Mouse (Mus musculus): ENCODE data around the gene Creld1.

The Creld1 gene

DNA sequence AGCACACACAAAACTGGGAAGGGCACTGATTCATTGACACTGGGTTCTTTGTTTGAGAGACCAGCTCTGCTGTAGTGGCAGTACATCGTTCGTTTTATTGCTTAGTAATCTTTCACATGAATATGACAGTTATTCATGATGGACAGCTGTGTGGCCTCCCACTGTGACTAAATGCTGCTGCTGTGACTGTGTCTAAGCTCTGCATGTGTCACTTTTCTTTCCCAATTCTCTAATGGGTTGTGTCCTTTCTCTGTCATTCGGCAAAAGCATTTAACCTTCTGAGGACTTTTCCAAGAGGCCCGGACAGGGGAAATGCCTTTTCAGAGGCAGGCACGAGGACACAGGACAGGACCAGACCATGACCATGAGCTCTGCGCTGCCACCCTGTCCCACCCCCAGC lies 30.8 kb downstream of the Creld1 start:
- no peak for DNase-seq

GRCm38 (mm10) chr6:113514600-113514999 lies 31.5 kb downstream of the Creld1 start:
- no peak for DNase-seq

- no peak for DNase-seq
These were observed 34.5 kb downstream of the Creld1 start for GRCm38 (mm10) chr6:113517434-113518080.

DNA sequence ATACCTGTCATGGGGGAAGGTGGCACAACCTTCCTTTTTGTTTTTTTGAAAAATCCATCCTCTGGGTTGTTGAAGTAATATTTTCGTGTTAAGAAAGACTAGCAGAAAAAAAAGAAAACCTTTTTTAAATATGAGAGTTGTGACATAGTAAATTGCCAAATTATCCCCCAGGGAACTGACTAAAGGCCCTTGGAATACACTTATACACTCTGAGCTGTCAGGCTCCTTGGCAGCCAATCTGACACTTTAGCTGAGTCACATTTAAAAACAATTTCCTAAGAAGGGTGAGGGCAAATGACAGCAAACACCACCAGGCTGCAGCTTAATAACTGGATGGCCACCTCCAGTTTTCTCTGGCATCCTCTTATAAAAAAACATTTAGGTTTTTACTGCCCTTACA lies 39.2 kb downstream of the Creld1 start:
- DNase-seq = no peak

DNA sequence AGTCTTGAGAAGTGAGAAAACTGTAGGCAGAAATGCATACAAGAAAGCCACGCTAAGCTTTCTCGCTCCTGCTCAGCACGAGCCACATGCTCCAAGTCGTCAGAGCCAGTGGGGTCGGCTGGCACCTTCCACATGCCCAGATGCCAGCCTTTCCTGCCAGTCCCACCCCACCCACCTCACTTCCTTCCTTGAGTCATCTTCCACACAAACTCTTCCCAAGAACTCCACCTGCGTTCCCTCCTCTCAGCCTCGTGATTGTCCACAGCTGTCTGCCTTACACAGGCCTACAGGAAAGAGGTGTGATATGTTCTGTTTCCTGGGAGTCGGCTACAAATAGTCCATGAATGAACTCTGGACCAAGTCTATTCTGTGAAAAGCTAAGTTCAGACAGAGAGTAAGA lies 40.3 kb downstream of the Creld1 start:
- DNase-seq = no peak

DNA sequence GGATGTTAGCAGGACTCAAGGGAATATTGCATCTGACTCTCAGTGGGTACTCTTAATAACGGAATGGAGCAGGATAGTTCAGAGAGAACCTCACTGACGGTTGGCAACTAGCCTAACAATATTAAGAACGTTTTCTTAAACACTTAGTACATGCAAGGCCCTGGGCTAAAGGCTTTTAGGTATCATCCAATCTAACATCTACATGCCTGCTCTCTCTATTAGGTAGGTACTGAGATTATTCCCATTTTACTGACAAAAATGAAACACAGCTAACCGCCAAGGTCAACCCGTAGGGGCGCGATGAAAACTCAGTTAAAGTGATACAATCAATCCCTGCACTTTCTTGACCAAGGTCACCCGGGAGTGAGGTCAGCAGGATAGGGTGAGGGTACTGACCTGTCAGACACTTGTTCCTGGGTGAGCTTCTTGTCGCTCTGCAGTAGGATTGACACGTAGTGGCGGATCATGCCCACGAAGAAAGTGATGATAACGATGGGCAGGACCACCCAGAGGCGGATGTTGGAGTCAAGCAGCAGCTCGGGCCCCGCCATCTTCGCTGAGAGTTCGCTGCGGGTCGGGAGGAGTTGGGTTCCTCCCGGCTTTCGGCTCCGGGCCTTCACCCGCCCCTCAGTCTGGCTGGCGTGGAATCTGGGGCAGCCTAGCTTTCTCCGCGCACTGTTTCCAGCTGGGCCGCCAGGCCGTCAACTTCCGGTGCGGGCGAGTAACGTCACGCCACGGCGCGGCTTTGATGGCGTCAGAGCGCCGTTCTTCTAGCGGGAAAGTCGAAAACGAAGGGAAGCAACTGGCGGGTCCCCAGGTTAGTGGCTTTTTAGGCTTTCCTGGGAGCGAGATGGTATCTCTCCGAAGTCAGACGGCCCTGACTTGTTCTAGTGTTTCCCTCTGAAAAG lies 48.1 kb downstream of the Creld1 start, which contains the start of the genes Emc3 and Fancd2:
Gene Emc3 (minus strand): TSS at position 721 of the 908 bp plus-strand sequence.
Gene Fancd2 (plus strand): TSS at position 751 of the 908 bp plus-strand sequence.
- peak; percentile 85 for DNase-seq

DNA sequence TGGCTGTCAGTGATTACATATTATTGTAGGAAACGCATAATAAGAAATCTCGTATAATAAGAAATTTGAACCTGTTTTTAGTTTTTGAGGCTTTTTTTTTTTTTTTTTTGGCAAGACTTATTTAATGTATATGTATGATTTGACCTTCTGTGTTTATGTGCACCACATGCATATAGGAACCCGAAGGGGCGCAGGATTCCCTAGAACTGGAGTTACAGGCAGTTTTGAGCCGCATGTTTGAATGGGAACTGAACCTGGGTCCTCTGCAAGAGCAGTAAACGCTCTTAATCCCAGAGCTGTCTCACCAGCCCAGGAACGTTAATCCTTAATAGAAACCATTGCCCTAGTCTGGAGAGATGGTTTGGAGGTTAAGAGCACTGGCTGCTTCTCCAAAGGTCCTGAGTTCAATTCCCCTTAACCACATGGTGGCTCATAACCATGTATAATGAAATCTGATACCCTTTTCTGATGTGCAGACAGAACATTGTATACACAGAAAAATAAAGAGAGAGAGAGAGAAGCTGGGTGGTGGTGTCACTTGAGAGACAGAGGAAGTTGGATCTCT lies 48.8 kb downstream of the Creld1 start:
- no peak for DNase-seq

DNA sequence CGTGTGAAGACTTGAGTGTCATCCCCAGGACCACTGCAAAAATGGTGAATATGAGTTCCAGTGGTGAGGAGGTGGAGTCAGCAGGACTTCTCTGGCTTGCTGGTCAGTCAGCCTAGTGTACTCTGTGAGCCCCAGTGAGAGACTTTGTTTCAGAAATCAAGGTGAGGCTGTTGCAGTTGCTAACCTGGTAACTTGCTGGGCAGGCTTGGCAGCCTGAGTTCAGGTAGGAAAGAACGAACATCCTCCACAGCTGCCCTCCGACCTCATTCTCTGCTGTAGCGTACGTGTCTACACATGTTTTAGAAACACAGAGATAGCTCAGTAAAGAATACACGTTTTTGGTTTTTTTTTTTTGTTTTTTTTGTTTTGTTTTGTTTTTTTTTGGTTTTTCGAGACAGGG lies 51.8 kb downstream of the Creld1 start:
- no peak for DNase-seq

GRCm38 (mm10) chr6:113541610-113542009 lies 58.5 kb downstream of the Creld1 start:
- DNase-seq = no peak

Measured in layer of hippocampus, adult 9-11 months (tissue).